Mouse (Mus musculus) left cerebral cortex, adult 18-20 months (tissue): ENCODE measurements around the gene Rc3h2. TPM values are rescaled to one million over a fixed set of nuclear protein-coding genes. Genes with fewer than 3 reads are reported as not detected.

Experiments
- DNase-seq, 2 experiments: peaks; one replicate each; pipeline ENCODE4 v3.0.0; 2021 to 2022; ENCODE audit warnings: low spot score in 2 of 2, mixed read lengths in 1 of 2
- total RNA-seq, 2 experiments: library from RNA; stranded (reverse); gene quantifications; 2 replicates each; pipeline ENCODE4 v1.2.3; 2021

Gene Rc3h2
- total RNA-seq, 2 experiments from 2014 or later: 74.6 to 81.6 TPM

DNA sequence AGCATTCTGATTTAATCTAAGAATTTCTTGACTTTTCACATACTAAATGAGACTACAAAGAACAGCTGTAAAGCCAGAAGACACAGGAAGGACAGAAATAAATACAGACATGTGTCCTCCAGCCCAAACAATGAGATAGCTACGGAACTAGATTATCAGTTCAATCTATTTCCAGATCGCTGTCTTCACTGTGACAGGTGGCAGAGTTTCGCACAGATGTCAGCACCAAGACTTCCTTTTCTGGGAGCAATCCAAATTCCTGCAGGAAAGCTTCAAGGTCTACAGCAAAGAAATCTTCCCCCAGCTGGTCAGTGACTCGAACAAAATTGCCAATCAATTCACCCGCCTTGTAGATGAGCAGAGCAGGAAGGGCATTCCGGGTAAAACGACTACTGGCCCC lies 71.0 kb downstream of the Rc3h2 start:
- DNase-seq: peak; percentile 39 to 59

DNA sequence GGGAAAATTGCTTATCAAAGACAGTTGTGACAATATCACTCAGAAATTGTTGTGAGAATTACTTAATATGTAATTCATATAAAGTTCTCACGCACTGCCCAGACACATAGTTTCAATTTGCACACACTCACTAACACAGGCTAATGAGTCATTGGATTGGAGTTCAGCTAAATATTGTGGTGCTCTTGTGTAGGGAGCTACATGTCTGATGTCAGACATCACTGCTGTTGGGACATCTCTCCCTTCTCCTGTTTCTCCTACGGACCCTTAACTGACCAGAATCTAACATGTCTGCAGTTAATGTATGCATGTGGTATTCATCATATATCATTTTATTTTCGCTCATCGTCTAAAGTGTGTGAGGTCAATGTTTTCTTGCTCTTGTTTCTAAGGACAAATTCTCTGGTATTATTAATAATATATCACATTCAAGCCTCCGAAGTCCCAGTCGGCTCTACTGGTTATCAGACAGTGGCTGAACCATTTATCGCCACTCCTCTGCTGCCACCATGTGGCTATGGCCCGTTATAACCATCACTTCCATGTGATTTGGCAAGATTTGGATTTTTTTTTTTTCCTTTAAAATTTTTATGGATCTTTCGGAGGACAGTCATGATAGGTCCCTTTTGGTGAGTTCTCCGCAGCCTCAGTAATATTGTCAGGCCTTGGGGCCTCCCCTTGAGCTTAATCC lies 84.1 kb downstream of the Rc3h2 start:
- peak; percentile 59 to 71 for DNase-seq

DNA sequence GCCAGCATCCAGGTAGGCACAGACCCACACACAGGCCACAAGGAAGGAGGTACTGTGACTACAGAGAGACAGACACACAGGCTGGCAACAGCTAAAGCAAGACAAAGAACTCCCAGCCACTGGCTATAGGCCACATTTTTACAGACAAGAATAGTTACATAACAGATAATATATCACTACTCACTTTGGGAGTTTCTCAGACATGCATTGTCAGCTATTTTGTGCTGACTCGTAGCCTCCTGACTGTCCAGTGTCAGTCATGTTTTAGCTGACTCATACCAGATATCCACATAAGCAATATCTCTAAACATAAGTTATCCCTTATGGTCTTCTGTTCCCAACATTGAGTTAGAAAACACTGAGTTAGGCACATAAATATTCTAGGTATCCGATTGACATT lies 89.4 kb downstream of the Rc3h2 start:
- DNase-seq: no peak

DNA sequence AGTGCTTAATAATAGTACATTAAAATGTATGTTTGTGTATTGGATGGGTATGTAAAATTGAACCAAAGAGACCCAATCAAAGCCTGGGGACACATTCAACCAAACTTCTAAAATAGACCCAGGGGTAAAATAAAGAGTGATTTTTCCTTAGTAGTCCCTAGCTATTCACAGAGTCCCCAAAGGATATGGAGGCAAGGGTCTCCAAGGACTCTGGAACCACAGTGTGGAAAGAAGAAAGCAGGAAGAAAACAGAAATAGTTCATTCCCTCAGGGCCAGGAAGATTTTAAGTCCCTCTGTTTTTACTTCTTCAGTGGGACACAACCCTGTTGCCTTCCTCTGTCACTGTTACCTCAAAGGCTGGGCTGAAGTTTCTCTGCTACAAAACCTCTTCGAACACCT lies 96.5 kb downstream of the Rc3h2 start, which contains the start of gene Olfr368:
TSS of gene Olfr368 (plus strand) at position 301 of the 400 bp plus-strand sequence.
- DNase-seq: no peak

Other genes with a start within 250 kb of the Rc3h2 start
- gene Olfr365, start 234.7 kb downstream of the Rc3h2 start, total RNA-seq: not detected
- gene Olfr366, start 211.3 kb downstream of the Rc3h2 start, total RNA-seq: not detected
- not detected for gene Olfr368, start 96.4 kb downstream of the Rc3h2 start, total RNA-seq
- gene Pdcl, start 63.6 kb downstream of the Rc3h2 start, total RNA-seq: 10 to 100 TPM; 21.9 to 31.2 TPM
- 10 to 100 TPM; 11.0 to 11.7 TPM for gene Zbtb26, start 20.2 kb upstream of the Rc3h2 start, total RNA-seq
- gene Zbtb6, start 20.3 kb upstream of the Rc3h2 start, total RNA-seq: 10 to 100 TPM; 13.6 TPM
- 10 to 100 TPM; 89.6 to 97.1 TPM for gene Rabgap1, start 20.4 kb upstream of the Rc3h2 start, total RNA-seq
- 1 to 10 TPM; 4.1 to 5.3 TPM for gene Gpr21, start 93.4 kb upstream of the Rc3h2 start, total RNA-seq